Mouse (Mus musculus): Measurements from ENCODE around the gene 2210016F16Rik.

2210016F16Rik gene

GRCm38 (mm10) chr13:58372278-58373152 is 12.5 kb downstream of the 2210016F16Rik start:
- DNase-seq: no peak

GRCm38 (mm10) chr13:58368835-58369234 is 16.2 kb downstream of the 2210016F16Rik start:
- no peak for DNase-seq

DNA sequence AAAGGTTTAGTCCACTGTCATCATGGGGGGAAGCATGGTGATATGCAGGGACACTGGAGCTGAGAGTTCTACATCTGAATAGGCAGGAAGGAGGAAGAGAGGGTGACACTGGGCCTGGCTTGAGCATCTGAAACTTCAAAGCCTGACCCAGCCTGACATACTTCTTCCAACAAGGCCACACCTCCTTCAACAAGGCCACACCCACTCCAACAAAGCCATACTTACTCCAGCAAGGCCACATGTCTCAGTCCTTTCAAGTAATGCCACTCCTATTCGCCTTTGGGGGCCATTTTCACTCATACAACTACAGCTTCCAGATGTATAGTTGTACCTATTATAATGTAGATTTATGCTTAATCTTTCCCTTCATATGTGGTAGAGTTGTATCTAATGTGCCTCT is 17.4 kb downstream of the 2210016F16Rik start:
- DNase-seq: no peak

DNA sequence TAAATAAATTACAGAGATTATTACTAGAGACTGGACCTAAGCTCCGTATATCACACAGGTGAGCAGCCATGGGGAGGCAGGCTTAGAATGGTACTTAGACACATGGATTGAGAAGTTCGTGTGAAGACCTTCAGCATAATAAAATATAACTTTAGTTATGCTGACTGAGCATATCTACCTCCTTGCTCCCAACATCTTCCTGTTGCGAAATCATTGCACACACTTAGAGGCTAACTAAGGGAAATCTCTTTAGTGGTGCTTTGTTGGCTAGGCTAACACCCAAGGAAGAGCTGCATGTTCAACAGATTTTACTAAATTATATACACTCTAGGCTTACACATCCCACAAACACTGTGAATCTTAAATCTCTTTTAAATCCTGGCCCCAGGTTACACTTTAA is 18.7 kb downstream of the 2210016F16Rik start:
- DNase-seq: no peak

DNA sequence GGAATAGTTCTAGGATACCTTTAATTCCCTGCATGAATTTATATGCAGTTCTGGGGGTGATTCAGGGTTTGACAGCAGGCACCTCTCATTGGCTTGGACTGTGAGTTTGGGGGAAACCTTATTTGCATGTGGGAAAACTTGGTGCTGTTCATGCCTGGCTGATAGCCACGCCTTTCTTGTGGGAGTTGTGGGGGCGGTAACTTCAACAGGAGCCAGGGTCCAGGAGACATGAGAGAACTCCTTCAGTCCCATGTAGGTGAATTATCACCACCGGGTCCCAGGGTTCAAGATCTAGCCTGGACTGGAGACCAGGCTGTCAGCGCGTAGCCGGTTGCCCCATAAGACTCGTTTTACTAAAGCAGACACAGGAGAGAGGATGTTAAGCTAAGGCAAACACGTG is 19.8 kb downstream of the 2210016F16Rik start:
- DNase-seq: peak; percentile 19

- DNase-seq: peak; percentile 62
Measured at GRCm38 (mm10) chr13:58364353-58365175, 20.5 kb downstream of the 2210016F16Rik start.

GRCm38 (mm10) chr13:58359304-58359653 is 25.7 kb downstream of the 2210016F16Rik start:
- DNase-seq: no peak

GRCm38 (mm10) chr13:58358629-58359303 is 26.3 kb downstream of the 2210016F16Rik start, which contains the start of gene Kif27:
TSS of gene Kif27 (minus strand) at chr13:58359122.
- DNase-seq: peak; percentile 84

- DNase-seq: no peak
Measured at GRCm38 (mm10) chr13:58352996-58353395, 32.0 kb downstream of the 2210016F16Rik start.

GRCm38 (mm10) chr13:58350606-58351005 is 34.4 kb downstream of the 2210016F16Rik start:
- DNase-seq: no peak

DNA sequence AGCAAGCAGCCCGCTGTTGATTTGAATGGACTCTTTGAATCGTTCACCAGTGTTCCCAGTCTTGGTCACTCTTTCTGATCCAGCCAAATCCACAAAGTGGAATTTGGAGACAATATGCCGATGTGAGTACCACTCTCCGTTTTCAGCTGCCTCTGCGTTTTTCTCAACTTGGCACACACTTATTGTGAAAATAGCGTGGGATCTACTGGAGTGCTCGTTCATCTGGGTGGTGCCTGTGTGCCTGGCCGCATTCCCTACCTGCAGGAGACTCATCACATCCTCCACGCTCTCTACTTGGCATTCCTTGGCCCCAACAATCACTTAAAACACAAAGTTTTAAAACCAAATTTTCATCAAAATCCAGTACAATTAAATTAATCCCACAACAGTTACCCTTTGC is 40.5 kb downstream of the 2210016F16Rik start:
- no peak for DNase-seq

GRCm38 (mm10) chr13:58337456-58337855 is 47.6 kb downstream of the 2210016F16Rik start:
- DNase-seq: peak; percentile 77

DNA sequence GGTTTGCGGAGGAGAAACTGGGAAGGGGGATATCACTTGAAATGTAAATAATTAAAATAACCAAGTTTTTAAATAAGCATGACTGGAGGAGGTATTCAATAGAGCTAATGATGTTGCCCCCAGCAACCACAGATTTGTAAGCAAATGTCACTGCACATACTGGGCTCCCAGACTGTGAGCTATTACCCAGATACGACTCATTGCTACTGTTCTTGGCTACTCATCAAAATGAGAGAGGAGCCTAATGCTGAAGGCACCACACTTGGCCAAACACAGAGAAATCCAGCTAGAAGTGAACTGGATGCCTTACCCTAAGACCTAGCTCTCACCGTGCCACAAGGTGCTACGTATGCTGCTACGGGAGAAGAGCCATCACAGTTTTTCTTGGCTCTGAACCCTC is 50.9 kb downstream of the 2210016F16Rik start:
- no peak for DNase-seq
